Mouse (Mus musculus): Measurements from ENCODE around the gene Kcng4.

Gene Kcng4

GRCm38 (mm10) chr8:119635378-119635777 lies at the start of gene Kcng4:
Gene Kcng4, minus strand, starts transcription at chr8:119635680.
- DNase-seq (ENCODE audit: low spot score) = no peak

DNA sequence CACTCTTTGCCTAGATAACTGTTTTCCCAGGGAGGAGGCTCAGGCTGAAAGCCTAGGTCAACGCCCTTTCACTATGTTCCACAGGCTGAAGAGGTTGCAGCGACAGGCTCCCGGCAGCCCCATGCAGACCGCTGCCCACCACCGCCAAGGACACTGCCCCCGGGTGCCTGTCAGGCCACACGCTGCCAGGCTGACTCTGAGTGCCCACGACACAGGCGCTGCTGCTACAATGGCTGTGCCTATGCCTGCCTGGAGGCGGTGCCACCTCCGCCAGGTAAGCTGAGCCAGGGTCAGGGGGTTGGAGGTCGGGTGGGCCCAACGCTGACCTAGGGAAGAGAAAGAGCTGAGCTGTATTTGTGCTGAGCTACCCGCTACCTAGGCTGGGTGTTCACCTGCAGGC lies 43.7 kb upstream of the Kcng4 start:
- no peak for DNase-seq (ENCODE audit: low spot score)

DNA sequence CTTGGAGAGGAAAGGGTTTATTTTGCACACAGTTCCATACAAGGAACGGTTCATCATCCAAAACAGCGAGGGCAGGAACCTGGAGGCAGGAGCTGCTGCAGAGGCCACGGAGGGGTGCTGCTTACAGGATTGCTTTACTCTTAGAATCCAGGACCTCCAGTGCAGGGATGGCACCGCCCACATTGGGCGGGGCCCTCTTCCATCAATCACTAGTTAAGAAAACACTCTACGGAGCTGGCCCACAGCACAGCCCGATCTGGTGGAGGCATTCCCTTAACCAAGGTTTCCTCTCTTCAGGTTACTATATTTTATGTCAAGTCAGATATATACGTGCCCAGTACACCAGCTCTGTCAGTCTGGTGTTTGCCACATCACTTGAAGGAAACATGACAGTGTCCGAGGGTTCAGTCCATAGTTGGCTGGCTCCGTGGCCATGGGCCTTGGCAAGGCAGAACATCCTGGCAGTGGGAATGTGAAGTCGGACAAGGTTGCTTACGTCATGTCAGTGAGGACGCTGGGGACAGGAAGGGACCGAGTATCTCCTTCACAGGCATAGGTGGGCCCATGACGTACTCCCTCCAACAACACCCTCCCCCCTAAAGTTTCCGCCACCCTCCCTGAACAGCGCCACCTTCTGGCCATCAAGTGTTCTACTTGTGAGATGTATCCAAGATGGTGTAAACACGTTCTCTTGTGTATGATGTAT lies 42.8 kb upstream of the Kcng4 start:
- DNase-seq (ENCODE audit: low spot score) = no peak

- DNase-seq (ENCODE audit: low spot score) = peak; percentile 89
These were observed 40.9 kb upstream of the Kcng4 start for GRCm38 (mm10) chr8:119676389-119676788.

DNA sequence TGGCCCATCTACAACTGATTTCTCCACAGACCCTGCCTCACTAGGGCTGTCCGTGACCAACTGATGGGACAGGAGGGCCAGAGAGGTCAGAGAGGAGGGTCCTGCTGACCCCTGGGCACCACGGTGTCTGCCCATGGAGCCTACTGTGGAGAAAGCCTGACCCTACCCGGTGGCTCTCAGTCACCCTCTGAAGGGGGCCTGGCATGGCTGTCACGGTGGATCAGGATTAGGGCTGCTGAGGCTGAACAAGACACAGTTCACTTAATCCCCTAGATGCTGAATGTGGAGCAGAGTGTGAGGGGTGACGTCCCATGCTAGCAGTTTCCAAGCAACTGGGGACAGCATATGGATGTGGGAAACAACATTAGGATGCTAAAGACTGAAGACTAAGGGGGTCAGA lies 40.0 kb upstream of the Kcng4 start:
- no peak for DNase-seq (ENCODE audit: low spot score)

DNA sequence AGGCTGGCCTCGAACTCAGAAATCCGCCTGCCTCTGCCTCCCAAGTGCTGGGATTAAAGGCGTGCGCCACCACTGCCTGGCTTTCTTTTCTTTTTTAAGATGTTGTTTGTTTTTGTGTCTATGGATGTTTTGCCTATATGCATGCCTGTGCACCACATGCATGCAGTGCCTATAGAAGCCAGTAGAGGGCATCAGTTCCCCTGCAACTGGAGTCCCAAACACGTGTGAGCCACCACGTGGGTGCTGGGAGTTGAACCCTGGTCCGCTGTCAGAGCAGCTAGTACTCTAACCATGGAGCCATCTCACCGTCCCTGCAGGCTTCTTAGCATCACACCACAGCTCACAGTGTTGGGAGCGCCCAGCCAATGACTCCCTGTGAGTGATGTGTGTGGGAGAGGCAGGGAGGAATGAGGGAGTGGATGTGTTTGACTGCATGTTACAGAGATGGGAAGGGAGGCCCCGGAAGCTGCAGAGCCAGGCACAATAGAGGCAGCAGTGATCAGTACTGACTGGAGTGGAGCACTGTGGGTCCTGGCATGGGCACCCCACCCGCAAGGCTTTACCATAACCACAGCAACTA lies 38.6 kb upstream of the Kcng4 start:
- DNase-seq (ENCODE audit: low spot score) = no peak

DNA sequence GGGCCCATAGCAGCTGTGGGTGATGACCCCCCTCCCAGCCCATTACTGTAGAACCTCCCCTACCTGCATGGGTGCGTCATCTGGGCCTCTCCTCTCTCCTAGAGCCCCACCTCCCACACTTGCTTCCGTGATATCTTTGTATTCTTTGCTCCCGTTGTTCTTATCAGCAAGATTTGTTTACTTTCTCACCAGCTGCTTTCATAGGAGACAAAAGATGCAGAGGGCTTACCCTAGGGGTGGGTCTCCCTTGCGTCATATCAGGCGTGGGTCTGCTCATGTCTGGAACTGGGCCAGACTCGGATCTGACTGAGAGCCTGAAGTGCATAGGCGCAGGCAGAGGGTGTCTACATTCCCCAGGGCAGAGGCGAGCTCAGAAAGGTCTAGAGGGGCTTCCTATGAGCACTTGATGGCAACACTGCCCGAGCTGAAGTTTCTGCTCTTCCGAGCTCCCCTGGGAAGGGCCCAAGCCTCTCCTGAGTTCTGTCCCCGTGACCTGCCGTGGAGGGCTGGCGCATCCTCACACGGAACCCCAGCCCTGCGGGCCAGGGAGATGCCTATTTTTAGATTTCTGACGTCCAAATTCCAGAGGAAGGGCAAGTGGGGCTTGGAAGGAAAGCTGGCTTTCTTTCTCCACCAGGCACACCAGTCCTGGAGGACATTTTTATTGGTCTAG lies 35.1 kb upstream of the Kcng4 start:
- DNase-seq (ENCODE audit: low spot score) = no peak

DNA sequence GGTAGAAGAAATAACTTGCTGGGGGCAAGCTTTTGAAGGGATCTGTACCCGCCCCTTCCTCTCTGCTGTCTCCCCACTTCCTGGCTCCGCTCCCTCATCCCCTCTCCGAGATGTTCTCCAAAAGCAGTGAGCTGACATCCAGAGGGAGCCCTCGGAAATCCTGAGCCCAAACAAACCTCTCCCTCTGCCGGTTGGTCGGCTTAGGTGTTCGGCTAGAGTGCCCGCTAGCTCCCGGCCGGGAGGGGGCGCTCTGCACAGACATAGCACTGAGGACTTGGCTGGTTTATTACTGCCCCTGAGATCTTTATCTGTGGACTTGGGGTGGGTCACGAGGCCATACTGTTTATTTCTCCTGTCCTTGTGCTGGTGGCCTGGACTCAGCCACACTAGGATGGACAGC lies 33.8 kb upstream of the Kcng4 start:
- no peak for DNase-seq (ENCODE audit: low spot score)

GRCm38 (mm10) chr8:119668447-119668846 lies 33.0 kb upstream of the Kcng4 start:
- no peak for DNase-seq (ENCODE audit: low spot score)

- no peak for DNase-seq (ENCODE audit: low spot score)
These were observed 30.9 kb upstream of the Kcng4 start, which contains the start of gene Wfdc1 for GRCm38 (mm10) chr8:119666219-119666951. Gene Wfdc1, plus strand, starts transcription at chr8:119666365.

DNA sequence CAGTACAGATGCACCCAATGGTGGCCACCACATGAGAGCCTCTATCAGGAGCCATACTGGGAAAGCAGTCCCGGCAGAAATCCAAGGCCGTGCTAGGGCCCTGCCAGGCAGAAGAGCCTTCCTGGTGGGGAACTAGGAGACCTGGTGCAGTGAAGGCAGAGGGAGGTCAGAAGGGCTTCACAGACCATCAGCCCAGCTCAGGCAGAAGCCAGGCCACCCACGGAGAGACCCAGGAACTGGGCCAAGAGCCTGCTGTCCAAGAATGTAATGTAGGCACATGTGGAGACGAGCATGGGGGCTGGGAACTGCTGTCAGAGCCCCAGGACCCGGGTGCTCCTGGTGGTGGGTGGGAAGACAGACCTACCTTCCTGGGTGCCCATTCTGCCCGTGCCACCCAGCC lies 29.8 kb upstream of the Kcng4 start:
- DNase-seq (ENCODE audit: low spot score) = peak; percentile 36

DNA sequence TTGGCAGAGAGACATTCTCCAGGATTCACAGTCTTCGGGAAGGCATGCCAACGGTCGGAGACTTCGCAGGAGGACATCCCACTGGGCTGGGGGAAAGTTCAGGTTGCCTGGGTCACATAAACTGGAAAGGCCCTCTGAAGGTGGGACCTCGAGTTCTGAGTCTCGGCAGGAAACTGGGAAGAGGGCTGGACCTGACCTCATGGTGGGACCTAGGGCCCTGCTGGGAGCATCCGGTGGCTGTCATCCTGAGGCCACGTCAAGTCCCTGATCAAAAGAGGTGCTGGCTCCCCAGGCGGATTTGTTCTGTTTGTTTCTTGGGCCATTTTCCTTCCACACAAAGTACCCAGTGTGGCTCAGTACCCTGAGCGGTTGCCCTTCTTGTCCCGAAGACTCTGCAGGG lies 28.0 kb upstream of the Kcng4 start:
- DNase-seq (ENCODE audit: low spot score) = no peak

- DNase-seq (ENCODE audit: low spot score) = no peak
These were observed 26.4 kb upstream of the Kcng4 start for GRCm38 (mm10) chr8:119661892-119662291.

GRCm38 (mm10) chr8:119661081-119661480 lies 25.6 kb upstream of the Kcng4 start:
- peak; percentile 68 for DNase-seq (ENCODE audit: low spot score)

- DNase-seq (ENCODE audit: low spot score) = no peak
These were observed 21.4 kb upstream of the Kcng4 start for GRCm38 (mm10) chr8:119656709-119657464.

- no peak for DNase-seq (ENCODE audit: low spot score)
These were observed 15.8 kb upstream of the Kcng4 start for GRCm38 (mm10) chr8:119651324-119651723.

GRCm38 (mm10) chr8:119646846-119647245 lies 11.4 kb upstream of the Kcng4 start:
- DNase-seq (ENCODE audit: low spot score) = no peak

DNA sequence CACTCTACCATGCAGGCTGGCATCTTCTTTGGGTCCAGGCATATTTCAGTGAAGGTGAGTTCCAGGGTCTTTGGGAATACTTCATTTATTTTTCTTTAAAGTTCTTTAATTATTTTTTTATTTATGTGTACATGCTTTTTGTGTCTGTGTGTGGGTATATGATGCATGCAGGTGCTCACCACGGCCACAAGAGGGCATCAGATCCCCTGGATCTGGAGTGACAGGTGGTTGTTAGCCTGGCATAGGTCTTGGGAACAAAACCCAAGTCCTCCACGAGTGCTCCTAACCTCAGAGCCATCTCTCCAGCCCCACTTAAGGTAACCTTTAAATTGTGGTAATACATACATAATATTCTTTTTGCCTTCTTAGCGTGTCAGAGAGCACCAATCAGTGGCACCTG lies 10.7 kb upstream of the Kcng4 start:
- DNase-seq (ENCODE audit: low spot score) = no peak

- DNase-seq (ENCODE audit: low spot score) = no peak
These were observed 9.6 kb upstream of the Kcng4 start for GRCm38 (mm10) chr8:119644981-119645597.

DNA sequence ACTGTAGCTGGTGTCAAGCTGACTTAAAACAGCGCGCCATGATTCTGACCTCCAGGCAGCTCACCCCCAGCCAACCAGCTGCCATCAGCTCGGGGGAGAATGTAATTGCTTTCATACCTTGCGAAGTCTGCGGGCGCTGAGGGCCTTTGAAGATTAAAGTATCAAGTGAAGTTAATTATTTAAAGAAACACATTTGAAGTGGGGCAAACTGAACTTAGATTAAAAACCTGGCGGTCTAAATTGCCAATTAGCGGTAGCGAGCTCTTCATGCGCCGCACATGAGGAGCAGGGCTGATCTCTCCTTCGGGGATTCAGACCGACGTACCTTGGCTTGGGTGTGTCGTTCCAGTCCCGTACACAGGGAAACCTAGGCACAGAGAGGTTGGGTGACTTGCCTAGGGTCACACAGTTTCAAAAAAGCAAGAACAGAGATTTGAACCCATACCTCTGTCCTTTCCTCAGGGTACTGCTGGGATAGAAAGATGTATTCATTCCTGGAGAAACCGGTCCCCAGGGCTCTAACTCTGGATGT lies 9.0 kb upstream of the Kcng4 start:
- DNase-seq (ENCODE audit: low spot score) = no peak

DNA sequence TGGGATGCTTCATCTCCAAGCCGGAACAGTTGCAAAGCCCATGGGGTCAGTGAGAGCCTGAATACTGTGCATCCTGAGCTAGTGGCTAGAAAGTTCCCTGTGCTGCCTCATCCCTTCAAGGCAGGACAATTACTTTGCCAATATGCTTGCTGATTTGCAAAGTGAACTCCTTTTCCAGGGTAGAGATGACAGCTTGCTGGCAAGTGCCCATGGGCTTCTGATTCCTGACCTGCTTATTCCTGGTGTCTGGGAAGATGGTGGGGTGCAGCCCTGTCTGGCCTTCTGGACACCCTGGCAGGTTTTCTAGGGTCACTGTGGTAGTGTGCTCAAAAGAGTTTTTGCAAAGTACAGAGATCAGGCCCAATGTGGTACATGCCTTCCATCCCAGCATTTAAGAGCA lies 7.5 kb upstream of the Kcng4 start:
- DNase-seq (ENCODE audit: low spot score) = no peak
